Mouse (Mus musculus): Measurements from ENCODE around the gene Ralgps2. TPM values are rescaled to one million over a fixed set of nuclear protein-coding genes. Genes with fewer than 3 reads are reported as not detected.

Gene Ralgps2
- polyA plus RNA-seq, 1 experiment from 2014 or later, result 118 TPM

DNA sequence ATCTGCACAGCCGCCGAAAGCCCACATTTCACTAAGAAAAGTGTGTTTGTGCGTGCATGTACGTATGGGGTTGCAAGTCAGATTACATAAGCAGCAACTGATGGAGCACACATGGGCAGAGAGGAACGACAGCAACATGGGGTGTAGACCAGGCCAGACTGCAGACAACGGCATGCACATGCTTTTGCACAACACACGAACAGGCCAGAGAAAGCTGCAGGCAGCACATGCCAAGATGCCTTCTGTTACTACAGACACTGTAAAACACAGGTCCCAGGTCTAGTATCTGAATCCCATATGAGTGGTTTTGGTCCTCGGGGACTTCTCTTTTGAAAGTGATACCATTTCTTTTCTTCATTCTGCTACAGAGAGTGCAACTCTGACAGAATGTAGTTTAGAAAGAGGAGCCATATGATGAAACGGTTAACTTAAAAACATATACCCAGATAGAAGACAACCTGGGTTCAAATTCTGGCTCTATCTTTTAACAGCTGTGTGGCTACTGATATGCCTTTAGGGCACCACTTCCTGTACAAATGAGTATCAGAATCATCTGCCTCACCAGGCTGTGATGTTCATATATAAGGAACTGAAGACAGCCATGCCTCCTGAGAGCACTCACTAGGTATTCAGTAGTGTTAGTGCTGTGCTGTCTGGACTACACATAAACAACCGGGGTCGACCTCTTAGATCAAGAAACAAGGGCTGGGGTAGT, 97.6 kb downstream of the Ralgps2 start:
- Histone ChIP-seq H3K27me3 (no peaks in the 10 kb centered on the region), H3K27ac (no peak overlapping the region), H3K36me3 (peaks cover 5% of the 10 kb centered on the region; the same call in 1 of the 2 replicates), H3K9me3 (no peaks in the 10 kb centered on the region), H3K4me3 (no peak overlapping the region), H3K4me1 (replicated peaks) (peaks cover 34% of the 10 kb centered on the region), H3K9ac (no peak overlapping the region), H3K4me2 (no peak overlapping the region)
- 83% methylated on average over 11 of the region's 11 CpGs for WGBS
- ATAC-seq (ENCODE audit: low FRiP score), result no peak

DNA sequence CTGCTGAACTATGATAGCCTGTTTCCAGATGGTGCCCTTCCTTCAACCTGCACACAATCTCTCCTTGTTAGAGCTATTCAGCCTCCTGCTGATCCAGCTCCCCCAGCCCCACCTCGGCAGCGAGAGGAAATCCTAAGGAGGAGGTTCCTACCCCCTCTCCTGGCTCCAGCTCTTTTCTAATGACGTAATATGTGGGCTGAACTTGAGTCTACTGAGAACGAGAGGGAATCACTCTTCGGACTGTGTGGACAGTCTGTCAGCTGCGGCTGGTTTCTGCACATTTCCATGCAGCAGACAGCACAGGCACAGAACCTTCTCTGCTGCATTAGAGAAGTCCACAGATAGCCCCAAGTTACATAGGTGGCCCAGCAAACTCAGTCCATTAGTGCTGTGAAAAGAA, 100.7 kb downstream of the Ralgps2 start:
- Histone ChIP-seq H3K4me3 (no peak overlapping the region), H3K27me3 (no peaks in the 10 kb centered on the region), H3K4me2 (peak overlapping the region; percentile 34), H3K4me1 (replicated peaks) (peaks cover 30% of the 10 kb centered on the region), H3K27ac (peak overlapping the region; percentile 69; the same call in 1 of the 2 replicates), H3K9me3 (no peaks in the 10 kb centered on the region), H3K36me3 (no peaks in the 10 kb centered on the region), H3K9ac (no peak overlapping the region; the same call in 1 of the 2 replicates)
- peak; percentile 66; the same call in 1 of the 2 replicates for ATAC-seq (ENCODE audit: low FRiP score)
- 7% methylated on average over 6 of the region's 6 CpGs for whole genome bisulfite sequencing

DNA sequence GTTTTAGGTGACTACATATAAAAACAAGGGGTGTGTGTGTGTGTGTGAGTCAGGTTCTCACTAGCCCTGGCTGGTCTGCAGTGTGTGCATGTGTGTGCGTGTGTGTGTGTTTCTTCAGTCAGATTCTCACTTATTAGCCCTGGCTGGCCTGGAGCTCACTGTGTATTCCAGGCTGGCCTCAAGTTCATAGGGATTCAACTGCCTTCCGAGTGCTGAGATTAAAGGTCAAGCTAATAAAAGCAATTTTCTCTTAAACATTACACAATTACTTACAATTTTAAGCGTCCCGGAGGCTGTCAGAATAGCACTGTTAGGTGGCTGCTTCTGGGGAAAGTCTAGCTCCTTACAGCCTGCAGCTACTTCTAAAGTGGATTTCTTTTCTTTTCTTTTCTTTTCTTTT, 101.2 kb downstream of the Ralgps2 start, which contains the start of gene Angptl1:
Gene Angptl1 (plus strand): TSS at position 386 of the 400 bp plus-strand sequence.
- H3K36me3 ChIP-seq, result no peaks in the 10 kb centered on the region
- 56% methylated on average over 4 of the region's 4 CpGs for WGBS
- no peaks in the 10 kb centered on the region for H3K27me3 ChIP-seq
- no peak for ATAC-seq (ENCODE audit: low FRiP score)
- no peaks in the 10 kb centered on the region for H3K9me3 ChIP-seq
- peak within 1 kb of the TSS; percentile 69 for H3K27ac ChIP-seq
- no peak within 1 kb of the TSS for H3K4me3 ChIP-seq
- H3K4me1 ChIP-seq (replicated peaks), result peaks cover 27% of the 10 kb centered on the region
- peak within 1 kb of the TSS; percentile 34 for H3K4me2 ChIP-seq
- no peak within 1 kb of the TSS; the same call in 1 of the 2 replicates for H3K9ac ChIP-seq

DNA sequence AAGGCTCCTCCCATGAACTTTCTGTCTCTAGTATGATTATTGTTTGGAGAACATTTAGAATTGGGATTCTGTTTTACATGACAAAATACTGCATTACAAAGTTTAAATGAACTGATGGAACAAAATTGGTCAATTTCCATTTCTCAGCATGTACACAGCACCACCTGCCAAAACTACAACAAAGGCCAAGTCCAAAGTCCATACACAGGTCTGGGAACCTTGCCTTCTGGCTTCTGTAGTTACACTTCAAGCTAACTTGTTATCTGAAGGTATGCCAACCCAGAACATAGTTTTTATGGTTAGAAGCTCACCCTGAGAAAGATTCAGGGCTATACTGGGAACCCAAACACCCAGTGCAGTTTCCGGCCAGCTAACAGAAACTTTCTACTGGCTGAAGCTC, 120.2 kb downstream of the Ralgps2 start:
- no peaks in the 10 kb centered on the region for H3K9me3 ChIP-seq
- H3K4me1 ChIP-seq (replicated peaks), result no peaks in the 10 kb centered on the region; the same call in 1 of the 2 replicates
- WGBS, result 96% methylated on average over 1 of the region's 1 CpGs
- no peak overlapping the region for H3K4me2 ChIP-seq
- H3K27me3 ChIP-seq, result no peaks in the 10 kb centered on the region
- H3K4me3 ChIP-seq, result no peak overlapping the region
- no peak overlapping the region for H3K9ac ChIP-seq
- no peak for ATAC-seq (ENCODE audit: low FRiP score)
- no peak overlapping the region for H3K27ac ChIP-seq
- H3K36me3 ChIP-seq, result peaks cover 52% of the 10 kb centered on the region

DNA sequence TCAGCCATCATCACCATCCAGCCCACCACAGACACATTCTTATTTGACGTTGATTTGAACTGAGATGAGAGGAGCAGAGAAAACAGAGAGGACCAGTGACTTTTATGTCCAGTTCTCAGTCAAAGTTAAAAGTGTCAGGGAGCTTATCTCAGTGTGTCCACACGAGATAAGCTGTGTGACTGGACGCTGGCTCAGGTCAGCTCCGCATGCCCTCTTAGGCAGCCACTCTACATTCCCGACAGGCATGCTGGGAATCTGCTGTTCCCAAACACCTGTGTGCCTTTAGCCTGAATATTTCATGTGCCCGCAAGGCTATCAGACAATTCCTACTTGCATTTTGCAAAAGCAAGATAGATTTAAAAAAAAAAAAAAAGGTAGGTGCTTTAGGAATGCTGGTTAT, 125.9 kb downstream of the Ralgps2 start:
- Histone ChIP-seq H3K27ac (no peak overlapping the region), H3K4me2 (no peak overlapping the region), H3K4me3 (no peak overlapping the region), H3K4me1 (replicated peaks) (peaks cover 4% of the 10 kb centered on the region; the same call in 1 of the 2 replicates), H3K9ac (no peak overlapping the region), H3K27me3 (no peaks in the 10 kb centered on the region), H3K9me3 (no peaks in the 10 kb centered on the region), H3K36me3 (peaks cover 51% of the 10 kb centered on the region)
- 74% methylated on average over 6 of the region's 6 CpGs for WGBS
- ATAC-seq (ENCODE audit: low FRiP score), result no peak

DNA sequence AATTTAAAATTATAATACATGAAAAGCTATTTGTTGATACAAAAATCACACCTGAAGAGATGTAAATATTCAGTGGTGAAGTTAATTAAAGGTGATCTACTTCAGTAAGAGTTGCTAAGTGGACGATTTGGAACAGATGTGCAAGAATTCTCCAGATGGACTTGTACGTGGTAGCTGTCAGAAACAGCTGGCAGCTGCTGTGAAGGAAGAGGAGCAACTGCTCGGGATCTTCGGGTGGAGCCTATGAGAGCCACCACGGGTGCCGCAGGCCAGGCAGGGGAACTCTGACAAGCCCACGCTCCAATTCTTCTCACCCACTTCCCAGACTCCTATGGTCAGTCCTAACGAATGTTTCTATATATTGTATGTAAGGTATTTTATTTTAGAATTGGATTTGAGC, 126.7 kb downstream of the Ralgps2 start:
- H3K4me2 ChIP-seq, result no peak overlapping the region
- H3K4me3 ChIP-seq, result no peak overlapping the region
- peaks cover 47% of the 10 kb centered on the region for H3K36me3 ChIP-seq
- no peak for ATAC-seq (ENCODE audit: low FRiP score)
- peaks cover 8% of the 10 kb centered on the region; the same call in 1 of the 2 replicates for H3K4me1 ChIP-seq (replicated peaks)
- no peaks in the 10 kb centered on the region for H3K27me3 ChIP-seq
- H3K27ac ChIP-seq, result no peak overlapping the region
- H3K9me3 ChIP-seq, result no peaks in the 10 kb centered on the region
- no peak overlapping the region for H3K9ac ChIP-seq
- WGBS, result 77% methylated on average over 8 of the region's 8 CpGs

DNA sequence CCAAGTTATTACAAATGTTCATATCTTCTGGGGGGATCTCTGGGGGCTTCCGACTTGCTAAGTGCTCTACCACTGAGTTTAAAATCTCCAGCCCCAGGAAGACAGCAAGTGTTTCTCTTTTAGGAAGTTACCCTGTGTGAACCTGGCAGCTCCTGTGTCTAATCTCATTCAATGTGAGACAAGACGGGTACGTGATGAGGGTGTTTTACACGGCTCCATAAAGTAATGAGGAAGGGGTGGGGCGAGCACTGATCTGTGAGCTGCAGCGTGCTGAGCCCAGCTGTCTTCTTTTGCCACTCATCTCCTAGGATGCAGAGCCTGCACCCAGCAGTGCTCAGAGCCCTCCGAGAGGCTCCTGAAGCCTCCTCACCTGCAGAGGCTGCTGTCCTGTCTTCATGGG, 127.5 kb downstream of the Ralgps2 start:
- Histone ChIP-seq H3K36me3 (peaks cover 40% of the 10 kb centered on the region), H3K27ac (no peak overlapping the region), H3K4me1 (replicated peaks) (peaks cover 8% of the 10 kb centered on the region; the same call in 1 of the 2 replicates), H3K27me3 (no peaks in the 10 kb centered on the region), H3K4me3 (no peak overlapping the region), H3K9ac (0 out of 2 replicates have a peak overlapping the region, but pooled peaks have one; percentile 20), H3K4me2 (no peak overlapping the region), H3K9me3 (no peaks in the 10 kb centered on the region)
- no peak for ATAC-seq (ENCODE audit: low FRiP score)
- WGBS, result 64% methylated on average over 7 of the region's 7 CpGs

DNA sequence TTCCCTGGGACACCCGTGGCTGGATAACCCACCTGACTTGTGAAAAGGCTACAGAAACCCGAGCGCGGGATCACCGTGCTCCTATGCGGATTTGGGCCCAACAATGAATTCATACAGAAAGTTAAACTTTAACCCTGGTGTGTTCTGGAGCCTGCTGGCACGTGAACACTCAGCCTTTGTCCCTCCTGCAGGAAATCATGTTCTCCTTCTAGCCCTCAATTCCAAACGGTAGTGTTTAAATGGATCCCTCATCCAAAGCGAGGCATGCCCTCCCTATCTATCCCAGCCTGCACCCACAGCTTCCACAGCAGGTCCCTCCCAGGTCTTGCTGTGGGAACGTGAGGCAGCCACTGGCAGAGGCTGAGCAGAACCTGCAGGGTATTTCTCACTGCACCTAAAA, 131.1 kb downstream of the Ralgps2 start:
- Histone ChIP-seq H3K4me2 (no peak overlapping the region), H3K36me3 (peaks cover 39% of the 10 kb centered on the region), H3K27me3 (no peaks in the 10 kb centered on the region), H3K27ac (no peak overlapping the region), H3K4me1 (replicated peaks) (0 out of 2 replicates have a peak, but pooled peaks cover 8% of the 10 kb centered on the region), H3K4me3 (no peak overlapping the region), H3K9me3 (no peaks in the 10 kb centered on the region), H3K9ac (no peak overlapping the region)
- ATAC-seq (ENCODE audit: low FRiP score), result no peak
- 39% methylated on average over 10 of the region's 10 CpGs for WGBS

DNA sequence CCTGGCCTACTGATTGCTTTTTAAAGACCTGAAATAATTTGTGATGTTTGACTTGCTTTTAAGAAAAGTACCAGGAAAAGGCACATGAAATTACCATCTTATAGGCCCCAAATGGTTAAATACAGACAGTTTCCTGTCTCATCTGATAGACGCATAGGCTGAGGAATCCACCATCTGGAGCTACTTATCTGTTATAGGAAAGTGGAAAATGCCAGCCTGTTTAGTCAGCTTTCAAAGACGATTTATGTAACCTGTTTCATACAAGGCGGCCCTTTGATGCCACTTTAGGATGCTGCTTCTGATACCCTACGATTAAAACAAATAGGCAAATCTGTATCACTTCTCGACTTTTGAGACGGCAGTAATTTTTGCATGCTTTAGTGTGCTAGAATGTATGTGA, 138.2 kb downstream of the Ralgps2 start:
- ATAC-seq (ENCODE audit: low FRiP score), result no peak
- 82% methylated on average over 6 of the region's 6 CpGs for WGBS
- Histone ChIP-seq H3K4me2 (no peak overlapping the region), H3K9me3 (no peaks in the 10 kb centered on the region), H3K27ac (no peak overlapping the region), H3K36me3 (peaks cover 16% of the 10 kb centered on the region), H3K4me3 (no peak overlapping the region), H3K9ac (no peak overlapping the region), H3K27me3 (no peaks in the 10 kb centered on the region), H3K4me1 (replicated peaks) (no peaks in the 10 kb centered on the region)

DNA sequence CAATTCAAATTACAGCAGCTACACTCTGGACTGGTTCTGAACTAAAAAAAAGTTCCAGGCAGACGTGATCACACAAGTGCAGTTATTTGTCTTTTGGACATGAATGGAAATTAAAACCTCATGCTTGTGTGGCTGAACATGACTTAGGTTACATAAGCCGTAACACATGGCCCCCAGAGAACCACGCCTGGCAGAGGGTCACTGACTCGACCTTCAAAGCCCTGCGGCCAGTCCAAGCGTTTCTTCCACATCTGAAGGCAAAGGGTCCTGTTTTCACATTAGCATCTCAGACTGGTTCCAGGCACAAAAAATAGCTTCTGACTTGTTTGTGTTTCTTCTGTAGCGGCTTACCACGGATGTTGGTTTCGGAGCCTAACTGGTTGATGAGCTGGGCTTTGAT, 143.2 kb downstream of the Ralgps2 start:
- ATAC-seq (ENCODE audit: low FRiP score), result no peak
- WGBS, result 75% methylated on average over 9 of the region's 9 CpGs
- no peaks in the 10 kb centered on the region for H3K36me3 ChIP-seq

DNA sequence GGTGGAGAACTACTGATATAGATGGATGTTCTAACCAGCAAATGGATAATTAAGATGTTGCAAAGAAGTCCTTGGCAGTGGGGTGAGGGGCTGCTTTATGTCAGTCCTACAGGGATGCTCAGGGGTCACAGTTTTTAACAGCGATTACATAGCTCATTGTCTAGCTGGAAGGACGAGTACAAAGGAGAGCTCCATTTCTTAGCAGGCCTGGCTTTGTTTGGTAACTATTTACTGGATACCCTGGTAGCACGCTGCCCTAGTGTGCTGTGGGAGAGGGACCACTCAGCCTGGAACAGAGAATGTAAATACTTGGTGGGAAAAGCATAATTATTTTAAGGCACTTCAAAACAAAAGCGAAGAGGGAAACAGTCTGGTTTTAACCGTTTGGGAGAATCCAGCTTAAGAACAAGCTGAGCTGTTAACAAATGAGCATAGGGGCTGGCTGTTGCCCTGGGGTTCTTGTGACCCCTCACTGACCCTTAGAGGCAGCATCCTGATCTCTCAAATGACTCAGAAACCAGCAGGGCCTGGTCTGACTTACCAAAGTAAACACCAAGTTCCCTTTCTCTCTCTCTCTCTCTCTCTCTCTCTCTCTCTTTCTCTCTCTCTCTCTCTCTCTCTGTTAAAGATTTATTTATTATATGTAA, 149.5 kb downstream of the Ralgps2 start:
- Histone ChIP-seq H3K4me2 (no peak overlapping the region), H3K36me3 (no peaks in the 10 kb centered on the region), H3K27ac (no peak overlapping the region), H3K4me3 (no peak overlapping the region), H3K9ac (no peak overlapping the region), H3K4me1 (replicated peaks) (peaks cover 23% of the 10 kb centered on the region), H3K9me3 (no peaks in the 10 kb centered on the region), H3K27me3 (peaks cover 5% of the 10 kb centered on the region; the same call in 1 of the 2 replicates)
- 4% methylated on average over 5 of the region's 5 CpGs for WGBS
- ATAC-seq (ENCODE audit: low FRiP score), result peak; percentile 50; the same call in 1 of the 2 replicates

More for the DNA sequence above, 143.2 kb downstream of the Ralgps2 start:
- Histone ChIP-seq H3K4me2 (no peak overlapping the region), H3K4me3 (no peak overlapping the region), H3K27me3 (no peaks in the 10 kb centered on the region), H3K9me3 (no peaks in the 10 kb centered on the region), H3K4me1 (replicated peaks) (no peaks in the 10 kb centered on the region), H3K9ac (no peak overlapping the region), H3K27ac (no peak overlapping the region)

DNA sequence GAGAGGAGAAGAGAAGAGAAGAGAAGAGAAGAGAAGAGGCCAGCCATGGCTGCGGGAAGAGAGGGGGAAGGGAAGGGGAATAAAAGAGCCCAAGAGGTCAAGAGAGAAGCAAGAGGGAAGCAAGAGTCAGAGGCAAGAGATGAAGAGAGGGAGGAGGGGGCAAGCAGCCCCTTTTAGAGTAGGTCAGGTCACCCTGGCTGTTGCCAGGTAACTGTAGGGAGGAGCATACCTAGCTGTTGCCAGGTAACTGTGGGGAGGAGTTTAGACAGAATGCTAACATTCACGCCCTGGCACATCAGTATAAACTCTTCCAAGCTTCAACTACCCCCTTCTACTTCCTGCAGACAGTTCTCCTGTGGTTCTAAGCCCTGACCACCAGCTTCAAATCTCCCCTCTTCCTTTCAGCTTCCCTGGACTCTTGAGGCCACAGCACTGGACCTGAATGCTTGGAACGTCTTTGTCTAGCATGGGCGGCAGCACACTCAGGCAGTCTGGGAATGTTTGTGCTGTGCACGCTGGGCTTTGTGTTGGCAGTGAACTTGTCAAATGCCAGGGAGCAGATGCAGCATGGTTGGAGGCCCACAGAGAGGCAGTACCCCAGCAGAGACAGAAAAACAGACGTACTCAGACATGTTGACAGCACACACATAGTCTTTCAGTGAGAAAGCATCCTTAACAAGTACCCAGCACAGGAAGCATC, 152.1 kb downstream of the Ralgps2 start:
- Histone ChIP-seq H3K4me1 (replicated peaks) (peaks cover 36% of the 10 kb centered on the region), H3K4me2 (no peak overlapping the region), H3K4me3 (no peak overlapping the region), H3K36me3 (no peaks in the 10 kb centered on the region), H3K27me3 (peaks cover 5% of the 10 kb centered on the region; the same call in 1 of the 2 replicates), H3K9ac (no peak overlapping the region), H3K27ac (peak overlapping the region; percentile 3; the same call in 1 of the 2 replicates), H3K9me3 (no peaks in the 10 kb centered on the region)
- WGBS, result 19% methylated on average over 6 of the region's 6 CpGs
- ATAC-seq (ENCODE audit: low FRiP score), result 0 out of 2 replicates have a peak, but pooled peaks have one; percentile 44
